Mouse (Mus musculus) sigmoid colon, adult 10 weeks (tissue): Measurements from ENCODE around the gene Sh3tc1. TPM values are rescaled to one million over a fixed set of nuclear protein-coding genes. Genes with fewer than 3 reads are reported as not detected.

Source experiments
- polyA plus RNA-seq: library from polyadenylated mRNA; stranded (reverse); fragments of 350-450 nt; fragmentation: Illumina TruSeq; extraction: RNeasy Lipid Tissue Mini Kit (QIAGEN cat#74804); gene quantifications from one replicate; pipeline ENCODE4 v1.2.3, GENCODE M21; 2014; ENCODE audit warnings: low read depth, low replicate concordance

The Sh3tc1 gene
- 0.25 TPM for polyA plus RNA-seq

DNA sequence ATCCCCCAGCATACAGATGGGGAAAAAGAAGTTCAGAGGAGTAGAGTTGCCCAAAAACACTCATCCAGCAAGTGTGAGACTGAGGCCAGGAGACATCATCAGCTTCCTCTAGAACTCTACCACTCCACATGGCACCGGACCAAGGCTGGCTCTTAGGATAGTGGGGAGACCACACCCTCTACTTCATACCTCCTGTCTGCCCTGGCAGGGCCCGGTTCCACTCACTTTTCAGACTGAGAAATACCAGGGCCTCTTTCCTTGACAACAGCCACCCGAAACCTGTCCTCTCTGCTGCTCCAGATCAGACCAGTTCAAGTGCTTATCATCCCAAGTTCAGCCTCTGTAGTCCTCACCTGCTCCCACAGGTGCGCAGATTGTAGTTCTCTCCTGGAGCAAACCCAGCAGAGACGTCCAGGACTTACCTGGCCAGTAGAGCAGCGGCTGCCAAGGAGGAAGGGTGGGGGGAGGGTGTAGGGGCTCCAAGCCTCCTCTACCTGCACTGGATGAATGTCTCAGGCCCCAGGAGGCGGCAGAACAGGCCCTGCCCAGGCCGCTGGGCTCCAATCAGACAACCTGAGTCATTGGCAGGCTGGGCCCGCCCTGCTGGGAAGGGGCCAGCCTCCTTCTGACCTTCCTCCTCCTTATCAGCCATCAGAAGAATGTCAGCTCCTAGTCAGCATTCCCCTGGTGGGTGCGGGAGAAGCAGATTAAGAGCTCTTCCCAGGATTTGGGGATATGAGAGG lies at the start of gene Sh3tc1:
Gene Sh3tc1, minus strand, starts transcription at position 452 of the 743 bp plus-strand sequence.

DNA sequence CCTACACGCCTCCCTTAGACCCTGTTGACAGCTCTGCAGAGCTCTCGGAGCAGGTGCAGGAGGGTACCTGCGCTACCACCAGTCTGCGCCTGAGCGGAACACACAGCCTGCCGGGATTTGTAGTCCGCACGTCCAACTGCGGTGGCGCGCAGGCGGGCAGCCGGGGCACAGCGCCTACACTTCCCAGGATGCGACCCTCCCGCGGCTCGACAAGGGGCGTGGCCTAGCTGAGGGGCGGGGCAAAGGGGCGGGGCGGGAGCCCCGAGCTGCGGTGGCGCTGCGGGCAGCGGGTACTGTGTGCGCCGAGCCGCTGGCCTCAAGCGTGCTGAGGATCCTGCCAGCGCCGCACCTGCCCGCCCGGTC lies 17.8 kb upstream of the Sh3tc1 start, which contains the start of gene Ablim2:
Gene Ablim2, plus strand, starts transcription at position 242 of the 363 bp plus-strand sequence.

DNA sequence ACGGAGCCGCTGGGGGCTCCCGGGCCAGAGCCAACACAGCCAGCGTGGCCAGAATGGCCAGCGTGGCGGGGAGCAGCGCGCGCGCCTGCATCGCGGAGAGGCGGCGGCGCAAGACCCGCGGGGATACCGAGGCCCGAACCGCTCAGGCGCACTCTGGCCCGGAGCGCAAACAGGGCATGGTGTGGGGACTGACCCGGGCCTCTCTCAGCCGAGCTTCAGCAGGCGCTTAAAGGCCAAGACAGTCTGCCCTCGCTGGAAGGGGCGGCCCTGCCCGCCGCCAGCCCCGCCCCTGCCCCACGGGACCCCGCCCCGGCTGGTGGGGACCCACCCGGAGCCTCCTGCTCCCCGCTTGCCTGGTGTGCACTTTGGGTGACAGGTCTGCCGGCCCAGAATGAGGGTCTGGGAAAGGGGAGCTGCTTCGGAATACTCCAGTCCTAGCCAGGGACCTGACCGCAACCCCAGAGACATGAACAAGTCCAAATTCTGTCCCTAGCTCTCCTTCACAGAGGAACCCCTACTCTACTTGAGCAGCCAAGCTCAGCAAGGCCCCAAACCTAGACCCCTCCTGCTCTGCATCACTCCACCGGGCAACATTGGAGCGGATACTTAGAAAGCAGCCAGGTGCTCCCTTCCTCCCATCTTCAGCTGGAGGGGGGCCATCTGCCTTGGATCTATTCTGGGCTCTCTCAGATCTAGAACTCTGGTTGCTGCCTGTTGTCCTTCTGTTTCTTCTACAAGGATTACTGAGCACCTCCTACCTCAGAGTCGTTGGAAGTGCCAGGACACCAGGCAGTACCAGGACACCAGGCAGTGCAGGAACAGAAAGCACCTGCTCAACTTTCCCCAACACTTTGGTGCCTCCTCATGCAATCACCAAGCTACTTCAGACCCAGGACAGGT lies 60.3 kb downstream of the Sh3tc1 start, which contains the start of gene Htra3:
Gene Htra3, minus strand, starts transcription at position 527 of the 900 bp plus-strand sequence.

Other genes starting within 250 kb of the Sh3tc1 start
- not detected for gene Cpz, start 214.3 kb downstream of the Sh3tc1 start, polyA plus RNA-seq
- gene Trmt44, start 164.9 kb downstream of the Sh3tc1 start, polyA plus RNA-seq, result 2.4 TPM
- 13.2 TPM for gene Acox3, start 156.9 kb downstream of the Sh3tc1 start, polyA plus RNA-seq
- 0.25 TPM for gene Htra3, start 60.2 kb downstream of the Sh3tc1 start, polyA plus RNA-seq
- 1.8 TPM for gene Ablim2, start 17.9 kb upstream of the Sh3tc1 start, polyA plus RNA-seq
- 8.8 TPM for gene Afap1, start 153.3 kb upstream of the Sh3tc1 start, polyA plus RNA-seq